Mouse (Mus musculus): ENCODE measurements around the gene Tmx4. TPM values are rescaled to one million over a fixed set of nuclear protein-coding genes. Genes with fewer than 3 reads are reported as not detected.

The Tmx4 gene
- polyA plus RNA-seq (2015; fragmentation: Nextera tagmentation; extraction: Ambion mirVana): 90.4 and 92.1 TPM in 2 replicates

GRCm38 (mm10) chr2:134643514-134644300 lies at the start of gene Tmx4:
Gene Tmx4, minus strand, starts transcription at chr2:134644145.
- WGBS: under 1% methylated on average over 57 of the region's 57 CpGs
- ATAC-seq (ENCODE audit: low FRiP score): peak; percentile 99
- Histone ChIP-seq H3K9ac (peak within 1 kb of the TSS; percentile 88), H3K27me3 (no peaks in the 10 kb centered on the region), H3K4me2 (peak within 1 kb of the TSS; percentile 75), H3K9me3 (no peaks in the 10 kb centered on the region), H3K27ac (peak within 1 kb of the TSS; percentile 99), H3K36me3 (no peaks in the 10 kb centered on the region), H3K4me3 (peak within 1 kb of the TSS; percentile 67), H3K4me1 (replicated peaks) (peaks cover 32% of the 10 kb centered on the region)

DNA sequence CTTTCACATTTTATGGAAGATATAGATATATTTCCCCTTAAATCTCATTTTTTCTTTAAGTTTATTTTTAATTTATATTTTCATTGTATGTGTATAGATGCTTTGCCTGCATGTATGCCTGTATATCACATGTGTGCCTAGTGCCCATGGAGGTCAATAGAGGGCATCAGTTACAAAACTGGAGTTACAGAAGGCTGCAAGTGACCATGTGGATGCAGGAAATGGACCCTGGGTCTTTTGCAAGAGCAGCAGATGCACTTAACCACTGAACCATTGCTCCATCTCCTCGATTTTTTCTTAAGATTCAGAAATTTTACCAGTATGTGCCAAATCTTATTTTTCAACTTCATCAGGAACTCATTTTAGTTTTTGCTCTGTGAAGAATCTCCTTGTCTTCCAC lies 48.2 kb upstream of the Tmx4 start:
- no peak overlapping the region for H3K4me2 ChIP-seq
- no peaks in the 10 kb centered on the region for H3K9me3 ChIP-seq
- ATAC-seq (ENCODE audit: low FRiP score): no peak
- WGBS: 77% methylated on average over 1 of the region's 1 CpGs
- no peaks in the 10 kb centered on the region for H3K36me3 ChIP-seq
- H3K27me3 ChIP-seq: no peaks in the 10 kb centered on the region
- H3K4me3 ChIP-seq: no peak overlapping the region
- H3K4me1 ChIP-seq (replicated peaks): no peaks in the 10 kb centered on the region
- no peak overlapping the region for H3K9ac ChIP-seq
- H3K27ac ChIP-seq: no peak overlapping the region

- ATAC-seq (ENCODE audit: low FRiP score): no peak
- H3K9ac ChIP-seq: no peak overlapping the region
- no peak overlapping the region for H3K27ac ChIP-seq
- no peaks in the 10 kb centered on the region for H3K9me3 ChIP-seq
- no peaks in the 10 kb centered on the region for H3K27me3 ChIP-seq
- no peaks in the 10 kb centered on the region for H3K36me3 ChIP-seq
- H3K4me2 ChIP-seq: no peak overlapping the region
- WGBS: 88% methylated on average over 7 of the region's 7 CpGs
- H3K4me1 ChIP-seq (replicated peaks): no peaks in the 10 kb centered on the region
- H3K4me3 ChIP-seq: no peak overlapping the region
These were observed 47.1 kb upstream of the Tmx4 start for GRCm38 (mm10) chr2:134691055-134691454.

DNA sequence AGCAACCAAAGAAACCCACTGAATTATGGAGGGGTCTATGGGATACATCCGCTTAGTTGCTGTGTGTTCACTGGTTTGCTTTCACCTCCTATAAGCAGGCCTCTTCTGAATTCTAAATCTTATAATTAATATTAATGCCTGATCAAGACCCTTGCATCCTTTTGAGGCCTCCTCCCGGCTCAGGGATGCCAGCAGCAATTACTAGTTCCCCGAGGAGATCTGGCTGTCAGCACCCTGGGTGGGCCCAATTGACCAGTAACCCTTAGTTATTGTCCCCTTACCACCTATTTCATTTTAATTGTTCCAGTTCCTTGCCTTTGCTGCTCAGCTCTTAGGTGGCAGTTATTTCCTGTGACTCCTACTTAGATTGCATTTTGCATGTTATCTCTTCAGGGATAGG lies 38.4 kb upstream of the Tmx4 start:
- Histone ChIP-seq H3K27me3 (no peaks in the 10 kb centered on the region), H3K9me3 (no peaks in the 10 kb centered on the region), H3K4me2 (no peak overlapping the region), H3K27ac (no peak overlapping the region), H3K4me3 (no peak overlapping the region), H3K9ac (no peak overlapping the region), H3K4me1 (replicated peaks) (0 out of 2 replicates have a peak, but pooled peaks cover 3% of the 10 kb centered on the region), H3K36me3 (no peaks in the 10 kb centered on the region)
- WGBS: 37% methylated on average over 3 of the region's 3 CpGs
- no peak for ATAC-seq (ENCODE audit: low FRiP score)

DNA sequence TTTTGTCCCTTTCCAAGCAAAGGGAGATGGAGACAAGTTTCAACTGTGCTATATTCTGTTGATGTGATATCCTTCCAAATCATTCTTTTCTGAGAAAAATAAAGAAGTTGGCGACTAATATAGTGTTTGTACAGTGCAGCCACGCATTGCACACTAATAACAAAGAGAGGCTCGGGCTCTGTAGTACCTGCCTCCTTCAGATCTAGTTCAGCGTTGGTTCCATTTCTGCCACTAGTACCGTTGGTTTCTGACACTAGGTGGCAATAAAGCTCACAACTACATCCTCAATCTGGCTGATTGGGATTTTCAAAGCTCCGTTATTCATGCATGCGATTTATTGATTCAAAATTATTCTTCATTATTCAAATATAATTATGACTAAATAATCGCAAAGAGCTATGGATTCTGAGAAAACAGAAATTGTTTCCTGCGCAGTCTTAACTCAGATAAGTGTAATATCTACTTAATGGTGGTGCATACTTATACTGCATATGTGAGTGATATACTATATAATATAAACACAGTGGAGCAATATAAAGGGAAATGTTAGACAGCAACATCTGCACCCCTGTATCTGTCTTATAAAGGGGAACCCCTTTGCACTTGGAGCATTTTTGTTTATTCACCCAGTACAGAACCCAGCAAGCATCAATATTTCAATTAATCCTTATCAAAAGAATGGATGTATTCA lies 37.5 kb upstream of the Tmx4 start:
- Histone ChIP-seq H3K36me3 (no peaks in the 10 kb centered on the region), H3K9ac (no peak overlapping the region), H3K4me2 (no peak overlapping the region), H3K9me3 (no peaks in the 10 kb centered on the region), H3K4me1 (replicated peaks) (0 out of 2 replicates have a peak, but pooled peaks cover 3% of the 10 kb centered on the region), H3K27ac (no peak overlapping the region), H3K27me3 (no peaks in the 10 kb centered on the region), H3K4me3 (no peak overlapping the region)
- 33% methylated on average over 9 of the region's 9 CpGs for WGBS
- peak; percentile 77 for ATAC-seq (ENCODE audit: low FRiP score)

- 0 out of 2 replicates have a peak, but pooled peaks cover 3% of the 10 kb centered on the region for H3K4me1 ChIP-seq (replicated peaks)
- no peaks in the 10 kb centered on the region for H3K36me3 ChIP-seq
- no peaks in the 10 kb centered on the region for H3K27me3 ChIP-seq
- no peak overlapping the region for H3K4me2 ChIP-seq
- ATAC-seq (ENCODE audit: low FRiP score): no peak
- 78% methylated on average over 3 of the region's 3 CpGs for WGBS
- H3K9ac ChIP-seq: no peak overlapping the region
- H3K4me3 ChIP-seq: no peak overlapping the region
- H3K27ac ChIP-seq: no peak overlapping the region
- no peaks in the 10 kb centered on the region for H3K9me3 ChIP-seq
These were observed 35.6 kb upstream of the Tmx4 start for GRCm38 (mm10) chr2:134679567-134679966.

GRCm38 (mm10) chr2:134675465-134675864 lies 31.5 kb upstream of the Tmx4 start:
- no peak for ATAC-seq (ENCODE audit: low FRiP score)
- 90% methylated on average over 1 of the region's 1 CpGs for WGBS

DNA sequence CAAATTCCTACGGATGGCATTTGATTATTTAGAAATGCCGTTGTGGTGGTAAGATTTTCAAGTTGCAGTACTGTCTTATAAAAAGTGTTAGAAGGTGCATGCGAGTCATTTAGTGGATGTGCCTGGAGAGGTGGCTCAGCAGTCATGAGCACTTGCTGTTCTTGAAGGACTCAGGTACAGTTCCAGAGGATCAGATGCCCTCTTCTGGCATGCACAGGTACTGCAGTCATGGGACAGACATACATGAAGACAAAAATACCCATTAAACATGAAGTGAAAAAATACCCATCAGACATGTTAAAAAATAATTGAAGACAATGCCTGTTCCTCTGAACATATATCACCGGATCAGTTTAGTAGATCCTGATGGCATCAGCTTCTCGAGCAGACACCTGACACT lies 29.7 kb upstream of the Tmx4 start:
- Histone ChIP-seq H3K27me3 (no peaks in the 10 kb centered on the region), H3K4me2 (no peak overlapping the region), H3K4me3 (no peak overlapping the region), H3K36me3 (no peaks in the 10 kb centered on the region), H3K9ac (no peak overlapping the region), H3K27ac (no peak overlapping the region), H3K9me3 (no peaks in the 10 kb centered on the region), H3K4me1 (replicated peaks) (no peaks in the 10 kb centered on the region)
- ATAC-seq (ENCODE audit: low FRiP score): no peak
- WGBS: 76% methylated on average over 5 of the region's 5 CpGs

More at GRCm38 (mm10) chr2:134675465-134675864, 31.5 kb upstream of the Tmx4 start:
- no peak overlapping the region for H3K4me2 ChIP-seq
- no peaks in the 10 kb centered on the region for H3K36me3 ChIP-seq
- no peak overlapping the region for H3K9ac ChIP-seq
- no peaks in the 10 kb centered on the region for H3K27me3 ChIP-seq
- H3K9me3 ChIP-seq: no peaks in the 10 kb centered on the region
- no peak overlapping the region for H3K4me3 ChIP-seq
- H3K27ac ChIP-seq: no peak overlapping the region
- H3K4me1 ChIP-seq (replicated peaks): no peaks in the 10 kb centered on the region

DNA sequence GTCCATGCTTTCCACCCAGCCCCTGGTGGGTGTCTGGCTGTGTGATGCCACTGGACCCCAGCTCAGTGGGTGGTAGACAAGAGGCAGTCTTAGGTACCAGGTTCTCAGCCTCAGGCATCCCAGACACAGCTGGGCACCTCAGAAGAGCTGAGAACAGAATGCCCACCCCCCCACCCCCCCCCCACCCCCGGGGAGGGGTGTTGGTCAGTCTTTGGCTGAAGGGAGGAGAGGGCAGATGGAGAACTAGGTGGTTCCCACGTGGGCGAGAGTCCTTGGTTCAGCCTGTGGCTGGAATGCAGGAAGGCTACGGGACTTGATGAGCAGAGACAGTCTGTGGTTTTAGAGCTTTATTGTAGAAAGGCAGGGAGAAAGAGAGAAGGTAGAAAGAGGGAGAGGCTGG lies 12.5 kb upstream of the Tmx4 start:
- H3K27me3 ChIP-seq: no peaks in the 10 kb centered on the region
- no peaks in the 10 kb centered on the region for H3K36me3 ChIP-seq
- no peak overlapping the region for H3K4me2 ChIP-seq
- H3K4me1 ChIP-seq (replicated peaks): no peaks in the 10 kb centered on the region
- no peaks in the 10 kb centered on the region for H3K9me3 ChIP-seq
- ATAC-seq (ENCODE audit: low FRiP score): no peak
- no peak overlapping the region for H3K9ac ChIP-seq
- no peak overlapping the region for H3K27ac ChIP-seq
- no peak overlapping the region for H3K4me3 ChIP-seq
- WGBS: 20% methylated on average over 4 of the region's 4 CpGs

- no peak overlapping the region for H3K4me3 ChIP-seq
- H3K27me3 ChIP-seq: no peaks in the 10 kb centered on the region
- no peaks in the 10 kb centered on the region for H3K36me3 ChIP-seq
- no peak overlapping the region for H3K9ac ChIP-seq
- H3K27ac ChIP-seq: no peak overlapping the region
- ATAC-seq (ENCODE audit: low FRiP score): no peak
- no peaks in the 10 kb centered on the region for H3K4me1 ChIP-seq (replicated peaks)
- no peaks in the 10 kb centered on the region for H3K9me3 ChIP-seq
- H3K4me2 ChIP-seq: no peak overlapping the region
These were observed 10.7 kb upstream of the Tmx4 start for GRCm38 (mm10) chr2:134654668-134655067.

- no peaks in the 10 kb centered on the region for H3K36me3 ChIP-seq
- 84% methylated on average over 5 of the region's 5 CpGs for WGBS
- no peaks in the 10 kb centered on the region for H3K9me3 ChIP-seq
- H3K4me1 ChIP-seq (replicated peaks): no peaks in the 10 kb centered on the region
- no peak overlapping the region for H3K4me3 ChIP-seq
- no peak overlapping the region for H3K27ac ChIP-seq
- no peak for ATAC-seq (ENCODE audit: low FRiP score)
- no peak overlapping the region for H3K9ac ChIP-seq
- no peaks in the 10 kb centered on the region for H3K27me3 ChIP-seq
- H3K4me2 ChIP-seq: no peak overlapping the region
These were observed 8.8 kb upstream of the Tmx4 start for GRCm38 (mm10) chr2:134652759-134653158.

- Histone ChIP-seq H3K9ac (no peak overlapping the region), H3K27me3 (no peaks in the 10 kb centered on the region), H3K4me2 (no peak overlapping the region), H3K36me3 (no peaks in the 10 kb centered on the region), H3K27ac (no peak overlapping the region), H3K4me3 (no peak overlapping the region), H3K9me3 (no peaks in the 10 kb centered on the region), H3K4me1 (replicated peaks) (peaks cover 14% of the 10 kb centered on the region)
- WGBS: 93% methylated on average over 3 of the region's 3 CpGs
- ATAC-seq (ENCODE audit: low FRiP score): no peak
These were observed 5.1 kb upstream of the Tmx4 start for GRCm38 (mm10) chr2:134648999-134649398.

DNA sequence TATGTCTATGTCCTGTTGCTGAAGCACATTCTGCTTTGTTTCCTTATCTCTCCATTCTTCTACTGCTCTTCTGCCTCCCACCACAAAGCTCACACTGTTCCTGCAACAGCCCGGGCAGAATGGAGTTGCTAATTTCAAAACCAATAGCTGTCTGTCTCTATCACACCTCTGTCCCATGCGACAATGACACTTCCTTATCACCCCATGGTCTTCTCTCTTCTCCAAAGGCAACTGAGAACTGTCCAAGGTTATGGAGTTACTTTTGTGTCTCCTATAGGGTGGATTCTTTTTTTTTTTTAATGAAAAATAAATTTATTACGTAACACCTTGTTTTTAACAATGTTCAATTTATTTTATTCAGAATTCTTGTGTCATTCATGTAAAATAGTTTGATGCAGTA lies 1.8 kb upstream of the Tmx4 start:
- WGBS: 77% methylated on average over 3 of the region's 3 CpGs
- no peak for ATAC-seq (ENCODE audit: low FRiP score)
- no peak overlapping the region for H3K9ac ChIP-seq
- no peaks in the 10 kb centered on the region for H3K9me3 ChIP-seq
- H3K4me2 ChIP-seq: no peak overlapping the region
- H3K4me3 ChIP-seq: no peak overlapping the region
- H3K27me3 ChIP-seq: no peaks in the 10 kb centered on the region
- H3K36me3 ChIP-seq: no peaks in the 10 kb centered on the region
- H3K4me1 ChIP-seq (replicated peaks): peaks cover 23% of the 10 kb centered on the region
- peak overlapping the region; percentile 99; the same call in 1 of the 2 replicates for H3K27ac ChIP-seq

Measured in hindbrain, embryonic 13.5 days (tissue).